Mouse (Mus musculus) testis, adult 2 months (tissue): ENCODE data around the gene Gm49630.
"Not testable (repeated sequence)": the region's sequence is repeated elsewhere in the genome, so short reads cannot be mapped to it uniquely, and the experiment has no call there.

ENCODE experiments used
- CTCF ChIP-seq: fragments of 200-500 bp; IDR thresholded peaks from 2 replicates; pipeline ENCODE4 v1.5.1; 2012; ENCODE audit warnings: low read depth, mild to moderate bottlenecking, inconsistent platforms, low read length, moderate library complexity; ENCODE audit not compliant: control insufficient read depth, insufficient read depth, insufficient replicate concordance
- POLR2A ChIP-seq: fragments of 200-500 bp; IDR thresholded peaks from 2 replicates; pipeline ENCODE4 v1.6.1; 2012; ENCODE audit warnings: low read depth, mild to moderate bottlenecking, inconsistent platforms, low read length, moderate library complexity; ENCODE audit not compliant: control insufficient read depth

DNA sequence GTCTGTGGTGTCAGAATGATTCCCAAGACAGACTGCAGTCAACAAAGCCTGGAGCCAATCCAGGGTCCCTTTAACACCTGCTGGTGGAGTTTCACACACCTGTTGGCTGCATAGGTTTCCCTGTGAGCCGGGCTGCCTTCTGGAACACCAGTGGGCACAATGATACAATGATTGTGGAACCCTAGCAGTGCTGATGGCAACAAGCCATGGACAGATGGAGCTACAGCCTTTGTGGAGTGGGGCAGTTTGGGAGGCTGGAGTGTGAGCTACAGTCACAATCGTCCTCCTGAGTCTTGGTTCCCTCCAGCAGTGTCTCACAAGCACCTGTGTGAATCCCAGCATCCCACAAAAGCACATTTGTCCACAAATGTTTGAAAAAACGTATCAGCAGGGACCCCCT lies 23.0 kb downstream of the Gm49630 start:
- not testable (repeated sequence) for TF ChIP-seq CTCF, POLR2A
